Mouse (Mus musculus) stomach, postnatal 0 days (tissue): ENCODE data around the gene Ccdc22. TPM values are rescaled to one million over a fixed set of nuclear protein-coding genes. Genes with fewer than 3 reads are reported as not detected.

Source experiments
- ATAC-seq: fragments of 200-750 bp; cut with Nextera tagmentation; 2 replicates; pipeline ENCODE4 v1.8.0; 2017; ENCODE audit not compliant: low FRiP score, low TSS enrichment
- DNase-seq: peaks from one replicate; pipeline ENCODE4 v3.0.0-alpha.2; 2016; ENCODE audit warnings: low spot score
- H3K27ac ChIP-seq: fragments of 300-500 bp; sonication (generic); replicated peaks from 2 replicates; pipeline ENCODE4 v1.5.1; 2014; ENCODE audit warnings: mild to moderate bottlenecking, control low read depth
- H3K27me3 ChIP-seq: fragments of 300-500 bp; sonication (generic); 2 replicates; pipeline ENCODE4 v1.6.1; 2014; ENCODE audit warnings: low read length; ENCODE audit not compliant: control insufficient read depth, insufficient read depth
- H3K36me3 ChIP-seq: fragments of 300-500 bp; sonication (generic); 2 replicates; pipeline ENCODE4 v1.6.1; 2014; ENCODE audit warnings: low read length, mixed read lengths; ENCODE audit not compliant: control insufficient read depth, insufficient read depth
- H3K4me1 ChIP-seq: fragments of 300-500 bp; sonication (generic); replicated peaks from 2 replicates; pipeline ENCODE4 v1.6.1; 2014; ENCODE audit warnings: antibody characterized with exemption; ENCODE audit not compliant: control insufficient read depth, insufficient read depth
- H3K4me2 ChIP-seq: fragments of 300-500 bp; sonication (generic); replicated peaks from 2 replicates; pipeline ENCODE4 v1.6.1; 2014; ENCODE audit warnings: low read depth, mild to moderate bottlenecking, control low read depth, moderate library complexity
- H3K4me3 ChIP-seq: fragments of 300-500 bp; sonication (generic); 2 replicates; pipeline ENCODE4 v1.5.1; 2014; ENCODE audit warnings: low read depth, low read length, control low read depth
- H3K9ac ChIP-seq: fragments of 300-500 bp; sonication (generic); 2 replicates; pipeline ENCODE4 v1.6.1; 2014; ENCODE audit warnings: mild to moderate bottlenecking, low read length, control low read depth, mixed read lengths
- H3K9me3 ChIP-seq: fragments of 300-500 bp; sonication (generic); 2 replicates; pipeline ENCODE4 v1.6.1; 2016; ENCODE audit warnings: low read length; ENCODE audit not compliant: control insufficient read depth
- CTCF ChIP-seq: IDR thresholded peaks from 2 replicates; pipeline ENCODE4 v1.5.1; 2016; ENCODE audit warnings: antibody characterized with exemption, low read depth, mild to moderate bottlenecking, moderate library complexity
- EP300 ChIP-seq: optimal IDR thresholded peaks from 2 replicates; pipeline ENCODE3; 2016; ENCODE audit warnings: antibody characterized with exemption
- WGBS: fragments of 180-500 bp; shearing (Covaris S2); extraction: QIAGEN DNeasy Blood & Tissue Kit; methylation state at CpG from one replicate; pipeline ENCODE4 v1.1.7; 2014; 5-methylcytosine and 5-hydroxymethylcytosine counted together
- polyA plus RNA-seq: library from polyadenylated mRNA; unstranded; fragments of >200 nt; fragmentation: Nextera tagmentation; extraction: Ambion mirVana; gene quantifications from 2 replicates; pipeline ENCODE4 v1.2.1, GENCODE M21; 2015

Ccdc22 gene
- polyA plus RNA-seq, 1 experiment from 2014 or later = 14.0 TPM

DNA sequence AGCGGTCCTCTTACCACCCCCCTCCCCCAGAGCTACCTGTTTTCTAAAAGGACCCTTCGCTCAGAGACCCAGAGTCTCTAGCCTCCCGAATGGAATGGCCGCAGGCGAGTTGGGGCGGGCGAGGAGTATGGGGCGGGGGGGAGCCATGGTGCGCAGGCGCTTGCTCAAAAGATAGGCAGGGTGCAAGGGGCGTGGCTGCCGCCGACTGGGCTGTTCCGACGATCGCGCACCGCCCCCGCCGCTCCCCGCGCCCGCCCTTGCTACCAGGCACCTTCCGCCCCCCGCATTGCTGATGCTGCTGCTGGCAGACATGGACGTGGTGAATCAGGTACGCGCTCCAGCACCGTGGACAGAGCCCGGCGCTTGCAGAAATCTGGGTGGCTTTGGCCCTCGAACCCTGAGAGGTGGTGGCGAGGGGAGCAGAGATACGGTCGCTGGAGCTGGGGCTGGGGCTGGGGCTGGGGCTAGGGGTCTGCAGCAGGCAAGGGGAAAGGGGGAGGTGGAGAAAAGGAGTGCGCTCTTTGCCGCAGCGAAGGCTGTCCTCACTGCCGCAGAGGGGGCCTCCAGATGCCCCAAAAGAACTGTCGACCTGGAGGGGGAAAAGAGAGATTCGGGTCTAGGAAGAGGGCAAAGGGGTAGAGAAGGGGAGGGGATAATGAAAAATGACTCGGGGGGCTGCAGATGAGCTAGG, 33.2 kb upstream of the Ccdc22 start, which contains the start of gene Syp:
Syp (plus strand) TSS at position 71 of the 691 bp plus-strand sequence.
- DNase-seq (peak; percentile 86), ATAC-seq (peak; percentile 87)
- TF ChIP-seq EP300 = no peak
- TF ChIP-seq CTCF = no peak
- peak within 1 kb of the TSS; percentile 44 for H3K4me2 ChIP-seq
- no peaks in the 10 kb centered on the region for H3K27me3 ChIP-seq
- H3K4me3 ChIP-seq = peak within 1 kb of the TSS; percentile 17
- no peaks in the 10 kb centered on the region for H3K36me3 ChIP-seq
- no peaks in the 10 kb centered on the region for H3K4me1 ChIP-seq
- 12% methylated on average over 26 of the region's 42 CpGs for WGBS
- no peak within 1 kb of the TSS for H3K27ac ChIP-seq
- no peaks in the 10 kb centered on the region for H3K9me3 ChIP-seq
- H3K9ac ChIP-seq = no peak within 1 kb of the TSS

DNA sequence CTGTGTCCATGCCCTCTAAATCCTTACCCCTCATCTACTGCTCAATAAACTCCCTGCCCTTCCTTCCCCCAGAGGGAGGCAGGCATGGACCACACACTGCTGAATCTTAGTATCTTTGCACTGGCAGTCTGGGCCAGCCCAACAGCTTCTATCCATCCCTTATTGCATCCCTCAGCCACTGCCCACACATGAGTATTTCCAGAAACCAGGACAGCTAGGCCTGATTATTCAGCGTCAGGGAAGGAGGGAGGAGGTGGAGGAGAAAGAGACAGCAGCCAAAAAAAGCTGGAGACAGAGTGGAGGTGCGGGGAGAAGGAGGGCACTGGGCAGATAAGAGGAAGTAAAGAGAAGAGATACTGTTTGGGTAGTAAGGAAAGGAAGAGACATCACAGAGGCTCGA, 29.8 kb upstream of the Ccdc22 start:
- Histone ChIP-seq H3K36me3 (no peaks in the 10 kb centered on the region), H3K9ac (no peak overlapping the region), H3K4me1 (no peaks in the 10 kb centered on the region), H3K27ac (no peak overlapping the region), H3K9me3 (no peaks in the 10 kb centered on the region), H3K4me2 (no peak overlapping the region), H3K27me3 (no peaks in the 10 kb centered on the region), H3K4me3 (no peak overlapping the region)
- DNase-seq (no peak), ATAC-seq (no peak)
- TF ChIP-seq EP300 (no peak), CTCF (no peak)
- WGBS = 65% methylated on average over 3 of the region's 3 CpGs

GRCm38 (mm10) chrX:7632560-7632959, 27.2 kb upstream of the Ccdc22 start:
- TF ChIP-seq CTCF (no peak), EP300 (no peak)
- DNase-seq (no peak), ATAC-seq (no peak)
- Histone ChIP-seq H3K27me3 (no peaks in the 10 kb centered on the region), H3K4me1 (no peaks in the 10 kb centered on the region), H3K4me2 (no peak overlapping the region), H3K9me3 (no peaks in the 10 kb centered on the region), H3K36me3 (no peaks in the 10 kb centered on the region), H3K9ac (no peak overlapping the region), H3K27ac (no peak overlapping the region), H3K4me3 (no peak overlapping the region)
- WGBS = 91% methylated on average over 6 of the region's 6 CpGs

- H3K4me1 ChIP-seq = no peaks in the 10 kb centered on the region
- no peak overlapping the region for H3K9ac ChIP-seq
- no peak overlapping the region for H3K4me3 ChIP-seq
- H3K4me2 ChIP-seq = no peak overlapping the region
- H3K36me3 ChIP-seq = no peaks in the 10 kb centered on the region
- no peaks in the 10 kb centered on the region for H3K9me3 ChIP-seq
- no peak overlapping the region for H3K27ac ChIP-seq
- WGBS = 77% methylated on average over 12 of the region's 12 CpGs
- TF ChIP-seq CTCF = no peak
- no peak for TF ChIP-seq EP300
- DNase-seq (no peak), ATAC-seq (no peak)
- H3K27me3 ChIP-seq = no peaks in the 10 kb centered on the region
These were observed 12.7 kb upstream of the Ccdc22 start for GRCm38 (mm10) chrX:7617889-7618551.

DNA sequence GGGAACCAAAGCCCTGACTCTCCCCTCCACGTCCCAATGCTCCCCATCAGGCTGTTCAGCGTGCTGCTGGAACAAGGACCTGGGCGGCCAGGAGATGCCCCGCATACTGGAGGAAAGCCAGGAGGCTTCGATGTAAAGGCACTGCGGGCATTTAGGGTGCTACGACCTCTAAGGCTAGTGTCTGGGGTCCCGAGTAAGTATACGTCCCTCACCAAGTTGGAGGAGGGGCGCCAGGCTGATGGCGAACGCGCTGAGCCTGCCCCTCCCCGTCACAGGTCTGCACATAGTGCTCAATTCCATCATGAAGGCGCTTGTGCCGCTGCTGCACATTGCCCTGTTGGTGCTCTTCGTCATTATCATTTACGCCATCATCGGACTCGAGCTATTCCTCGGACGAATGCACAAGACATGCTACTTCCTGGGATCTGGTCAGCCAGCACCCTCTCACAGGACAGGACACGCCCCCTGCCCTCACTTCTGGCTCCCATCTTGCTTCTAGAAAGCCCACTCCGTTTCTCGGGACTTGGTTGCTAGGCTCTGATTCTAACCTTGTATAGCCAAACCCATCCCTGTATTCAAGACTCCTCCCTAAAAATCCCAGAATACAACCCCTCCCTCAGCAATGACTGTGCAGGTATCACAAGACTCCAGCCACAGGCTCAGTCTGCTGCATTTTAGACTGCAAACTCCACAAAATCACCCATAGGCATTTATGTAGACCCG, 5.4 kb upstream of the Ccdc22 start:
- no peaks in the 10 kb centered on the region for H3K9me3 ChIP-seq
- H3K4me3 ChIP-seq = peak overlapping the region; percentile 31
- 0 out of 2 replicates have a peak overlapping the region, but pooled peaks have one; percentile 18 for H3K9ac ChIP-seq
- TF ChIP-seq CTCF (no peak), EP300 (no peak)
- ATAC-seq (0 out of 2 replicates have a peak, but pooled peaks have one; percentile 21), DNase-seq (no peak)
- 23% methylated on average over 25 of the region's 26 CpGs for WGBS
- H3K27ac ChIP-seq = no peak overlapping the region
- no peaks in the 10 kb centered on the region for H3K4me1 ChIP-seq
- no peaks in the 10 kb centered on the region for H3K27me3 ChIP-seq
- peak overlapping the region; percentile 58 for H3K4me2 ChIP-seq
- H3K36me3 ChIP-seq = no peaks in the 10 kb centered on the region
